Mouse (Mus musculus): Measurements from ENCODE around the gene Agtr2.
"Not testable (repeated sequence)": the region's sequence is repeated elsewhere in the genome, so short reads cannot be mapped to it uniquely, and the experiment has no call there.

Agtr2 gene

GRCm38 (mm10) chrX:21484414-21484813 lies at the start of gene Agtr2:
Gene Agtr2 (plus strand): TSS chrX:21484544.
- in situ Hi-C loops (cut with MboI, MseI), result no loop called here

GRCm38 (mm10) chrX:21452519-21452918 lies 31.8 kb upstream of the Agtr2 start:
- in situ Hi-C loops (cut with MboI, MseI), result no loop called here

DNA sequence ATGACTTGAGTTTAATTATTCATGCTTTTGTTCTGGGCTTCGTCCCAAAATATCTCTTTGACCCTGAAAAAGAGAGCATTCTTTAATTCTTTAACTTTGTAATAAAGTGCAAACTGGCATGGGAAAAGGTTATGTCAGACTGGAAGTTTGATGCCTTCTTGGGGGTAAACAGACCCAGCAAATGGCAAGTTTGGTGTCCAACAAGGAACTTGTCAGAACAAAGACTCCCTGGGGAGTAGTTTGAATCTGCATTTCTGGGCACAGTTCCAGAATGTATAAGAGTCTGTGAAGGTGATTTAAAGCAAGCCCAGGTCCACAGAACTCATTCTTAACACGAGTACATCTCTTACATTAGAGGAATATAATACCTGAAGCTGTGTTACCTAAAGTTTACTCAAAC lies 3.8 kb downstream of the Agtr2 start:
- in situ Hi-C loops (cut with MboI, MseI), result no loop called here

DNA sequence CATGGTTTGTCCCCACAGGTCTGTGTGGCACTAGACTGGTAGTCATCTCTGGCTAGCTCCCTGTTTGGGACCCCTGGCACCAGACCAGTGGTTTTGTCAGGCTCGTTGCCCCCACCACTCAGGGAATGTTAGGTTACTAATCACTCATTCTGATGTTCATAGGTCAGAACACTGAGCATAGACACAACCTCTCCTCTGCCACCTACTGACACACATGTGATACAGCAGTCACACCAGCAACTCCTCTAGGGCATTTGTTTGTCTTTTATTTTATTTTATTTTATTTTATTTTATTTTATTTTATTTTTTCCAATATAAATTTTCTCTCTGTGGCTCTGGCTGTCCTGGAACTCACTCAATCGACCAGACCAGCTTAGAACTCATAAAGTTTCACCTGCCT lies 15.9 kb downstream of the Agtr2 start:
- in situ Hi-C loops (cut with MboI, MseI), result no loop called here

DNA sequence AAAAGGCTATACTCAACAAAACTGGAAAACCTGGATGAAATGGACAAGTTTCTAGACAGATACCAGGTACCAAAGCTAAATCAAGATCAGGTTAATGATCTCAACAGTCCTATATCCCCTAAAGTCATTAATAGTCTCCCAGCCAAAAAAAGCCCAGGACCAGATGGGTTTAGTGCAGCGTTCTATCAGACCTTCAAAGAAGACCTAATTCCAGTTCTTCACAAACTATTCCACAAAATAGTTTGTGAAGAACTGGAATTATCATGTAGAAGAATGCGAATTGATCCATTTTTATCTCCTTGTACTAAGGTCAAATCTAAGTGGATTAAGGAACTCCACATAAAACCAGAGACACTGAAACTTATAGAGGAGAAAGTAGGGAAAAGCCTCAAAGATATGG lies 23.0 kb downstream of the Agtr2 start:
- in situ Hi-C loops (cut with MboI, MseI), result not testable (repeated sequence)

DNA sequence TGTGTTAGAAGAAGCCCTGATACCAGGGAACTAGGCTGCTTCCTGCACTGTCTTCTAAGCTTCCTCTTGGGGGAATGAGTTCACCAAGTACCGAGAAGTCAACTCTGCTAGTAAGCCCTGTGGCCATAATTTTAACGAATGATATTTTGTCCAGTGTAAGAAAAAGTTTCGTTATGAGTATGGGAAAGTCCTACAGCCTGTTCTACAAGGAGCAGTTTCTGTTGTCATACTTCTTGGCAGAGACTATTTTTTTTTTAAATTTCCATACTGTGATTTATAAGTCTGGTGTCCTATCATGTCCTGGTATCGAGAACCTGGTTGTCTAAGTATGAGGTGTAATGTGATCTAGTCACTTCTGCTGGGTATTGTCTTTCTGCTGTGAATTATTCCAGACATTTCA lies 38.2 kb downstream of the Agtr2 start:
- in situ Hi-C loops (cut with MboI, MseI), result no loop called here

Data from T-helper 1 cell (primary cell).